Mouse (Mus musculus) neural tube, embryonic 12.5 days (tissue): ENCODE results near the gene Slc2a9. TPM values are rescaled to one million over a fixed set of nuclear protein-coding genes. Genes with fewer than 3 reads are reported as not detected.

Experiments
- ATAC-seq: fragments of 200-750 bp; cut with Nextera tagmentation; 2 replicates; pipeline ENCODE4 v1.8.0; 2017; ENCODE audit warnings: low read depth, mild to moderate bottlenecking, moderate TSS enrichment, moderate library complexity; ENCODE audit not compliant: low FRiP score
- H3K27ac ChIP-seq: fragments of 300-500 bp; sonication (generic); 2 replicates; pipeline ENCODE4 v1.5.1; 2016
- H3K27me3 ChIP-seq: fragments of 300-500 bp; sonication (generic); replicated peaks from 2 replicates; pipeline ENCODE4 v1.6.1; 2016; ENCODE audit warnings: mild to moderate bottlenecking
- H3K36me3 ChIP-seq: fragments of 300-500 bp; sonication (generic); 2 replicates; pipeline ENCODE4 v1.6.1; 2016; ENCODE audit warnings: mild to moderate bottlenecking
- H3K4me1 ChIP-seq: fragments of 300-500 bp; sonication (generic); 2 replicates; pipeline ENCODE4 v1.6.1; 2016
- H3K4me2 ChIP-seq: fragments of 300-500 bp; sonication (generic); replicated peaks from 2 replicates; pipeline ENCODE4 v1.6.1; 2016; ENCODE audit warnings: mild to moderate bottlenecking
- H3K4me3 ChIP-seq: fragments of 300-500 bp; sonication (generic); 2 replicates; pipeline ENCODE4 v1.5.1; 2016
- H3K9ac ChIP-seq: fragments of 300-500 bp; sonication (generic); 2 replicates; pipeline ENCODE4 v1.6.1; 2016; ENCODE audit warnings: mild to moderate bottlenecking
- H3K9me3 ChIP-seq: fragments of 300-500 bp; sonication (generic); 2 replicates; pipeline ENCODE4 v1.6.1; 2016; ENCODE audit warnings: mild to moderate bottlenecking
- WGBS: fragments of 180-500 bp; shearing (Covaris S2); methylation state at CpG from one replicate; pipeline ENCODE4 v1.1.7; 2016; 5-methylcytosine and 5-hydroxymethylcytosine counted together
- polyA plus RNA-seq: library from polyadenylated mRNA; unstranded; fragments of >200 nt; fragmentation: Nextera tagmentation; extraction: Ambion mirVana; gene quantifications from 2 replicates; pipeline ENCODE4 v1.2.1, GENCODE M21; 2016

Slc2a9 gene
- polyA plus RNA-seq, 1 experiment from 2014 or later, result 0.24 TPM

DNA sequence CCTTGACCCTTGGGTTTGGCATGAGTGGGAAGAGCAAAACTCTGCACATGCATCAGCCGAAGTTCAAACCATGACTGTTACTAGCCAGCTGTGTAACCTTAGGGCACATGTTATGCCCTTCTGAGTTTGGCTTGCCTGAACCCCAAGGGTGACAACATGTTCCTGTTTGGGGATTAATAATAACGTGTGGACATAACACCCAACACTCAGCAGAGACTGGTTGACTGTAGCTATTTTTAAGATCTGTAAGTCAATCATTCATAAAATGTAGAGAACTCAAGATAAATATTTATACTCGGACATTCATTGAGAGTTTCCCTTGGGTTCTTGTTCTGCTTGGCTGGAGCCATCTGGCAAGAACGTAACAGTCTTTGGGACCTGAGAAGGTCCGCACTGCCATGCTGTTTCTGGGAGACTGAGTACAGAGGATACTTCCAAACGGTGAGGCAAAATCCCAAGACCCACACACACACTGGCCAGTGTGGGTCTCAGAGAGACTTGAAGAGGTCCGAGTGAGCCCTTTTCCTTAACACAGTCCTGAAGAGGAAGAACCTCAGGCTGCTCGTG is 6.4 kb downstream of the Slc2a9 start:
- 84% methylated on average over 8 of the region's 8 CpGs for WGBS
- H3K4me2 ChIP-seq, result no peak overlapping the region
- H3K9me3 ChIP-seq, result no peaks in the 10 kb centered on the region
- no peak overlapping the region for H3K27ac ChIP-seq
- H3K4me1 ChIP-seq, result no peaks in the 10 kb centered on the region
- H3K27me3 ChIP-seq, result no peaks in the 10 kb centered on the region
- ATAC-seq, result no peak
- no peaks in the 10 kb centered on the region for H3K36me3 ChIP-seq
- no peak overlapping the region for H3K4me3 ChIP-seq
- H3K9ac ChIP-seq, result no peak overlapping the region

- no peak for ATAC-seq
- Histone ChIP-seq H3K4me2 (no peak overlapping the region), H3K27me3 (no peaks in the 10 kb centered on the region), H3K4me3 (no peak overlapping the region), H3K36me3 (no peaks in the 10 kb centered on the region), H3K9me3 (no peaks in the 10 kb centered on the region), H3K9ac (no peak overlapping the region), H3K4me1 (no peaks in the 10 kb centered on the region), H3K27ac (no peak overlapping the region)
- WGBS, result 89% methylated on average over 6 of the region's 6 CpGs
Observed at GRCm38 (mm10) chr5:38493890-38494289, 9.1 kb downstream of the Slc2a9 start.

DNA sequence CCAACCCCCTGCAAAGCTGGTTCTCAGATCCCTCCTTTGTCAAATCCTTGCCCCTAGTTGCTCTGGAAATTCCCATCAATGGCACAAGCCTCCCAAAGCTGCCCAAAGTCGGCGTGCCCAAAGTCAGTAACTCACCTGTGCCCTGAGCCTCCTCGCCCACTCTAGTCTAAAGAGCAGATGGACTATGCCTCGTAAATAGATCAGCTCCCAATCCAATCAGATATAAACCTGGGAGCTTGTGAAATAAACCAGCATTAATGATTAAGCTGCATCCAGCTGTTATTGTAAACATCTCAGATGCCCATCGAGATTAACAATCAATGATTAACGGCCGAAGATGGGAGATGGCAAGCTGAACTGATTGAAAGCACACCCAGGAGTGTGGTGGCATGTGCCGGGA is 11.2 kb downstream of the Slc2a9 start:
- 89% methylated on average over 8 of the region's 8 CpGs for WGBS
- Histone ChIP-seq H3K27me3 (no peaks in the 10 kb centered on the region), H3K9me3 (no peaks in the 10 kb centered on the region), H3K4me2 (no peak overlapping the region), H3K9ac (no peak overlapping the region), H3K4me1 (no peaks in the 10 kb centered on the region), H3K36me3 (no peaks in the 10 kb centered on the region), H3K27ac (no peak overlapping the region), H3K4me3 (no peak overlapping the region)
- no peak for ATAC-seq

GRCm38 (mm10) chr5:38489739-38490138 is 13.2 kb downstream of the Slc2a9 start:
- Histone ChIP-seq H3K4me2 (no peak overlapping the region), H3K27me3 (no peaks in the 10 kb centered on the region), H3K9me3 (no peaks in the 10 kb centered on the region), H3K36me3 (no peaks in the 10 kb centered on the region), H3K9ac (no peak overlapping the region), H3K27ac (no peak overlapping the region), H3K4me1 (no peaks in the 10 kb centered on the region), H3K4me3 (no peak overlapping the region)
- no peak for ATAC-seq
- WGBS, result 87% methylated on average over 4 of the region's 4 CpGs

GRCm38 (mm10) chr5:38488673-38489615 is 14.0 kb downstream of the Slc2a9 start:
- Histone ChIP-seq H3K27ac (no peak overlapping the region), H3K9ac (no peak overlapping the region), H3K36me3 (no peaks in the 10 kb centered on the region), H3K9me3 (no peaks in the 10 kb centered on the region), H3K4me1 (no peaks in the 10 kb centered on the region), H3K4me3 (no peak overlapping the region), H3K4me2 (no peak overlapping the region), H3K27me3 (no peaks in the 10 kb centered on the region)
- no peak for ATAC-seq
- 86% methylated on average over 20 of the region's 20 CpGs for WGBS

DNA sequence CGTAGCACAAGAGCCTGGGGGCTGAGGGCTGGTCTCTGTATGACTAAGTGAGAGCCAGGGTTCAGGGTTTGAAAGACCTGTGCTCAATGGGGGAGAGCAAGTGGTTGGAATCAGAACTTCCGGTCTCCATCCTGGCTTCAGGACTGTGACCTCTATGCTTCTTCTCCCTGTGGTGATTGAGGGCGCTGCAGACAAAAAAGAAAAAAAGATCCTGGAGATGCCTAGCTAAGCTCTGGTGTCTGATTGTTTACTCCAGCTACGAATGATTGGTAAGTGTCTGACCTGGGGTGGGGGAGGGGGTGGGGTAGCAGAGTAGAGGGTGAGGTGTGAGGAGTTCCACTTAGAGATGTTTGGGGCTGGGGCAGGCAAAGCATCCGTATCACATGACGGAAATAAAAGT is 14.9 kb downstream of the Slc2a9 start:
- H3K4me1 ChIP-seq, result no peaks in the 10 kb centered on the region

DNA sequence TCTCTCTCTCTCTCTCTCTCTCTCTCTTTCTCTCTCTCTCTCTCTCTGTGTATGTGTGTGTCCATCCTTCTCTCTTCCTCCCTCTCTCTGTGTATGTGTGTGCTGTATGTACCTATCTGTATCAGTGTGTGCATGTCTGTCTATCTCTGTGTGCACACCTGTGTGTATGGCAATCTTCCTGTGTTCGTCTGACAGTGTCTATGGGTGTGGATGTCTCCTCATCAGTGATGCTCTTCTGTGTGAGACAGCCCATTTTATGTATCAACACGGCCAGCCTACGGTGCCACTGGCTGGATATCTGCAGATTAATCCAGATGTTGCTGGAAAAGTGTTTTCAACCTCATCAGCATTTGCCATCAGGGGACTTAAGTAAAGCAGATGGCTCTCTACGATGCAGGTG is 15.7 kb downstream of the Slc2a9 start:
- WGBS, result 86% methylated on average over 4 of the region's 4 CpGs
- Histone ChIP-seq H3K4me1 (no peaks in the 10 kb centered on the region), H3K4me3 (no peak overlapping the region), H3K4me2 (no peak overlapping the region), H3K27ac (no peak overlapping the region), H3K9ac (no peak overlapping the region), H3K9me3 (no peaks in the 10 kb centered on the region), H3K36me3 (no peaks in the 10 kb centered on the region), H3K27me3 (no peaks in the 10 kb centered on the region)
- ATAC-seq, result no peak

More for the DNA sequence above, 14.9 kb downstream of the Slc2a9 start:
- Histone ChIP-seq H3K27me3 (no peaks in the 10 kb centered on the region), H3K9ac (no peak overlapping the region), H3K4me2 (no peak overlapping the region), H3K27ac (no peak overlapping the region), H3K4me3 (no peak overlapping the region), H3K36me3 (no peaks in the 10 kb centered on the region), H3K9me3 (no peaks in the 10 kb centered on the region)
- 66% methylated on average over 6 of the region's 6 CpGs for WGBS
- ATAC-seq, result no peak

DNA sequence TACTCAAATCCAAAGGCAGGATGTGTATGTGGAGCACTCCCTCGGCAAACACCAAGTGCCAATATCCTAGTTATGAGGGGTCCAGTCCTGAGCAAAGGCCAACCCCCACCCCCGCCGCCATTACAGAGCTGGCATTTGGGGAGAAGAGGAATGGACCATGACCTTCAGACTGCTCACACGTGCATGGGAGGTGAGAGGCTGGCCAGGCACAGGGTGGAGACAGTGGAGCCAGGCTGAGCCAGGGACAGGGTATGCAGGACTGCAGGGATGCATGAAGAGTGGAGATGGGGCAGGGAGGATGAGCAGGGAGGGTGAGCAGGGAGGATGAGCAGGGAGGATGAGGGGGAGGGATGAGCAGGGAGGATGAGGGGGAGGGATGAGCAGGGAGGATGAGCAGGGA is 17.0 kb downstream of the Slc2a9 start:
- Histone ChIP-seq H3K4me1 (peaks cover 1% of the 10 kb centered on the region; the same call in 1 of the 2 replicates), H3K27me3 (no peaks in the 10 kb centered on the region), H3K4me3 (no peak overlapping the region), H3K9ac (no peak overlapping the region), H3K4me2 (no peak overlapping the region), H3K36me3 (no peaks in the 10 kb centered on the region), H3K27ac (no peak overlapping the region), H3K9me3 (no peaks in the 10 kb centered on the region)
- no peak for ATAC-seq
- WGBS, result 71% methylated on average over 4 of the region's 4 CpGs

- Histone ChIP-seq H3K36me3 (no peaks in the 10 kb centered on the region), H3K4me1 (peaks cover 16% of the 10 kb centered on the region), H3K27me3 (no peaks in the 10 kb centered on the region), H3K9me3 (no peaks in the 10 kb centered on the region), H3K9ac (no peak overlapping the region), H3K4me3 (no peak overlapping the region), H3K27ac (no peak overlapping the region), H3K4me2 (no peak overlapping the region)
- 79% methylated on average over 7 of the region's 7 CpGs for WGBS
- ATAC-seq, result no peak
Observed at GRCm38 (mm10) chr5:38483518-38484110, 19.3 kb downstream of the Slc2a9 start.

DNA sequence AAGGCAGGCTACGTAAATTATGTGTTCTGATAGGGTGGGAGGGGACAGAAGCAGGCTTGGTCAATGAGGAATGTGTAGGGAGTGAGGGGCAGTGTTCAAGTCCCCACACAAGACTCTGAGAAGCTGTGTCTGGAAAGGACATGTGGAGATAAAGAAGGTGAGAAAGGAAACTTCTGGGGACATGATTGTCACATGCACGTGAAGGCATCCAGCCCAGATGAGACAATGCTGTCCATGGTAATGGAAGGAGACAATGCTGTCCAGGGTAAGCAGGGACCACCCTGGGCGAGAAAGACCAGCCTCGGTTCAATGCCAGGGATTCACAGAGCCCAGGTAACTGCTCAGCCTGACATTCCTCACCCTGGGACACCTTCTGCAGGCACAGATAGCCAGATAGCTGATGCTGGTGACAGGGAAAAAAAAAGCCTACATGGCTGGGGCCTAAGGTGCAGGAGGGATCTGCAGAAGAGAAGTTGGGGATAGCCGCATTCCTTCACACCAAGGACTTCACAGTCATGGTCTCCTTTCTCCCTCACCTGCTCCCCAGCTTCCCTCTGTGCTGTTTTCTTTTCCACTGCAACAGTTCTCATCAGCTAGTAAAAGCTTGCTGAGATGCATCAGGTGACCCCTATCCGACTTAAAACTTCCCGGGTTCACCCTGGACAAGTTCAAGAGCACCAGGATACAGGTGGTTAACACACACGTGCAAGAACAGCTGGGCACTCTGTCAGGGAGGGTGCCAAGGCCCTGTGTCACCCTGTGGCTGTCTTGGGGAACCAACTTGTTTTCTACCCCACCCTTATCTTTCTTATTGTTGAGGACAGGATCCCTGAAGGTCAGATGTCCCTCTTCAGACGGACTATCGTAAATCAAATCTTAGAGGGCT is 21.9 kb downstream of the Slc2a9 start:
- H3K9ac ChIP-seq, result no peak overlapping the region
- 71% methylated on average over 10 of the region's 10 CpGs for WGBS
- H3K9me3 ChIP-seq, result no peaks in the 10 kb centered on the region
- no peak; the same call in 1 of the 2 replicates for ATAC-seq
- peak overlapping the region; percentile 59 for H3K4me2 ChIP-seq
- no peaks in the 10 kb centered on the region for H3K27me3 ChIP-seq
- H3K36me3 ChIP-seq, result no peaks in the 10 kb centered on the region
- peaks cover 16% of the 10 kb centered on the region for H3K4me1 ChIP-seq
- no peak overlapping the region for H3K27ac ChIP-seq
- no peak overlapping the region for H3K4me3 ChIP-seq

DNA sequence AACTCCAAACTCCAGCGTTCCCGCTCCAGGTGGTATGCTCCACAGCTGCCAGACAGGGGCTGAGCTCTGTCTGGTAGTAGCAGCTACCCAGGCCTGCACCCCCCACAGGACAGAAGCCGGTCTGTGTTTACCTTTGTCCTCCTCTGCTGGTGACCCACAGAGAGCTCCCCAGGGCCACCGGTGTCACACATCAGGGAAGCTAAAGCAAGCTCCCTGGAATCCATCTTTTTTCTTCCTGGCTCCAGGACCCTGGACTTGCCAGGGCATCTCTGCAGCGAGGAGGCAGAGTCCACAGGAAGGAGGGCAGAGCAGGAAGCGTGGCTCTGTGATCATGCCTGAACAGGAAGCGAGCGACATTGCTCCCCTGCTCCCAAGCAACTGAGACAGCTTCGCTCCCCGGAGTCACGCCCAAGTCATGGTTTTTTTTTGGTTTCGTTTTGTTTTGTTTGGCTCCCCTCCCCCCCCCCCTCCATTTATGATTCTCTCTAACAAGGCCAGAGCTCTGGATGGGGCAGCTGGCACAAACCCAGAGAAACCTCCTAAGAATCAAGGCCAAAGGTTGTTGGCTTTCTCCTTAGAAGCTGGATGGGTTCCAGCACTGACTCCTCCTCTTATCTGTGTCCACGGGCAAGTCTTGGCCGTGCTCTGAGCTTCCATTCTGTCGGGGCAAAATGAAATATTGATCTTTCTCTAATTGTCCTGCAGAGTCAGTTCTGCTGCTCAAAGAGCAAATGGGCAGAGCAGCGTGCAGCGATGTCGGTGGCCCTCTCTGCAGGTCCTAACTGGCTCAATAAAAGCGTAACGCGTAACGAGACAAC is 22.8 kb downstream of the Slc2a9 start:
- H3K27me3 ChIP-seq, result no peaks in the 10 kb centered on the region
- H3K9ac ChIP-seq, result peak overlapping the region; percentile 42; the same call in 1 of the 2 replicates
- WGBS, result 7% methylated on average over 22 of the region's 22 CpGs
- H3K27ac ChIP-seq, result no peak overlapping the region
- H3K4me1 ChIP-seq, result peaks cover 16% of the 10 kb centered on the region
- H3K36me3 ChIP-seq, result no peaks in the 10 kb centered on the region
- H3K9me3 ChIP-seq, result no peaks in the 10 kb centered on the region
- ATAC-seq, result peak; percentile 70
- H3K4me2 ChIP-seq, result peak overlapping the region; percentile 59
- H3K4me3 ChIP-seq, result peak overlapping the region; percentile 11; the same call in 1 of the 2 replicates
